Mouse (Mus musculus): Measurements from ENCODE around the gene A930018P22Rik. TPM values are rescaled to one million over a fixed set of nuclear protein-coding genes. Genes with fewer than 3 reads are reported as not detected.
A peak's percentile ranks its signal among the peaks of the same experiment; 100 is the strongest.

A930018P22Rik gene
- total and polyA plus RNA-seq, 3 experiments: not detected

DNA sequence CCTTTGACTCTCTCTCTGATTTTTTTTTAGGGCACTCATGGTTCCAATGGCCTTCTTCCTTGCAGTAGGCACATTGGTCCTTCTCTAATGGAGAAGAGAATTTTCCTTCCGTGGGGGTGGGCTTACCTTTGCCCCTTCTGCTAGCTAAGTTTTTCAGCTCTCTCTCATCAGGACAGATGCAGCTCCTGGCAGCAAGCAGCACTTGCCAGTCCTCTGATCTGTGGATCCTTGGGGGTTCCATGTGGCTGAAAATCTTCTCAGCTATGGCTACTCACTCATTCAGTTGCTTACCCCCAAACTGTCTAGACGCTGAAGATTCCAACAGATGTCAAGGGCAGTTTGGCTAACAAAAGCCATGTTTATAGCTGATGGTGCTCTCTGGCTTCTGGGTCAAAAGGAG, 29.3 kb upstream of the A930018P22Rik start:
- in situ Hi-C loops (cut with MboI; ENCODE audit: low pct_ligation_motif_present, low pct_unique_long_range_greater_than_20kb, low sequenced_read_pairs): no loop called here
- Histone ChIP-seq H3K27ac (ENCODE audit: insufficient read depth, low read depth) (no peak overlapping the region), H3K9me3 (replicated peaks; ENCODE audit: low read length) (no peaks in the 10 kb centered on the region), H3K27me3 (replicated peaks) (peaks cover 14% of the 10 kb centered on the region), H3K4me3 (replicated peaks in 1 of 3; ENCODE audit: low read depth in 2 of 3, low read length in 2 of 3, poor library complexity in 1 of 3) (no peak overlapping the region), H3K79me2 (replicated peaks; ENCODE audit: control insufficient read depth, extremely low read depth, insufficient read depth, poor library complexity, severe bottlenecking) (no peaks in the 10 kb centered on the region), H3K4me2 (ENCODE audit: insufficient read depth, low read depth, poor library complexity, severe bottlenecking) (no peak overlapping the region), H3K36me3 (replicated peaks in 1 of 2; ENCODE audit: control insufficient read depth in 1 of 2, insufficient read depth in 1 of 2, low read length in 1 of 2) (no peaks in the 10 kb centered on the region), H3K9ac (ENCODE audit: insufficient read depth, low read depth) (no peak overlapping the region), H3K4me1 (ENCODE audit: control insufficient read depth in 1 of 2, insufficient read depth in 2 of 2) (peaks cover 0 to 12% of the 10 kb centered on the region in 2 experiments; a peak in 2 of 4 replicates)
- no peak for DNase-seq (ENCODE audit: extremely low read depth)
- dilution Hi-C loops (cut with MboI; ENCODE audit: extremely low pct_ligation_motif_present, extremely low pct_unique_long_range_greater_than_20kb, low sequenced_read_pairs): no loop called here
- TF ChIP-seq SIN3A (IDR thresholded peaks at IDR 0.05; ENCODE audit: low read length): no peak
- TF ChIP-seq MAX (IDR thresholded peaks at IDR 0.05; ENCODE audit: low read length): no peak
- TF ChIP-seq ZMIZ1 (IDR thresholded peaks at IDR 0.05; ENCODE audit: low read depth, low read length): no peak
- no peak for TF ChIP-seq TCF12 (IDR thresholded peaks at IDR 0.05; ENCODE audit: low read depth, low read length)
- no peak for TF ChIP-seq ELF1 (IDR thresholded peaks at IDR 0.05; ENCODE audit: low read depth, low read length)
- no peak for TF ChIP-seq IRF4 (IDR thresholded peaks at IDR 0.05; ENCODE audit: low read depth, low read length)
- no peak for TF ChIP-seq ETS1 (conservative IDR thresholded peaks at IDR 0.05; ENCODE audit: low read depth, low read length)
- no peak for TF ChIP-seq BHLHE40 (IDR thresholded peaks at IDR 0.05; ENCODE audit: low read depth, low read length)
- TF ChIP-seq JUN (IDR thresholded peaks at IDR 0.05; ENCODE audit: insufficient read depth, low read depth, low read length): no peak
- no peak for TF ChIP-seq POLR2A (IDR thresholded peaks at IDR 0.05; ENCODE audit: low read depth, low read length)
- no peak for TF ChIP-seq MYC (IDR thresholded peaks at IDR 0.05; ENCODE audit: low read depth, low read length)
- no peak for TF ChIP-seq EP300 (IDR thresholded peaks at IDR 0.05; ENCODE audit: low read length)
- TF ChIP-seq CHD2 (IDR thresholded peaks at IDR 0.05; ENCODE audit: low read length): no peak

DNA sequence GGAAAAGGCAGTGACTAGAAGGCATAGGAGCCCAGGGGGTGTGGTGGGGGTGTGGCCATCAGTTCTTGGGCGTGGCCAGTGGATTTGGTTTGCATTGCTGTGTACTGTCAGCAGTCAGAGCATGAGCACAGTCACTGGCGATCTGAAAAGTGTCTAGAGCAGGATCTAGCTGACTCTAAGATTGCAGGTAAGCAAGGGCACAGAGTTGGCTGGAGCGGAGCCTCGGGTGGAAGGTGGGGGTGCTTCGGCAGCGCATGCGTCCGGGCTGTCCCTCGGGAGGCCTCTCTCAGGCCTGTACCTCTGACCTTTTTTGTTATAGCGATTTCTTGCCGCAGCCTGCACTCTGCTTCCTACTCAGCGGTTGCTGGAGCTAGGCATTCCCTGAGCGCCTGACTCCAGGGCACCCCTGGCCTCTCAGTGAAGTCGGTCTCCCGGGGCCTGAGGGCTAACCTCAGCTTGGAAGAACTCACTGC, 26.8 kb upstream of the A930018P22Rik start, which contains the start of gene Cd59a:
Gene Cd59a (plus strand): TSS at position 61 of the 473 bp plus-strand sequence.
- no peaks in the 10 kb centered on the region for H3K36me3 ChIP-seq (replicated peaks in 1 of 2; ENCODE audit: control insufficient read depth in 1 of 2, insufficient read depth in 1 of 2, low read length in 1 of 2)
- DNase-seq (ENCODE audit: extremely low read depth): peak; percentile 90
- in situ Hi-C loops (cut with MboI; ENCODE audit: low pct_ligation_motif_present, low pct_unique_long_range_greater_than_20kb, low sequenced_read_pairs) (no loop called here), dilution Hi-C loops (cut with MboI; ENCODE audit: extremely low pct_ligation_motif_present, extremely low pct_unique_long_range_greater_than_20kb, low sequenced_read_pairs) (no loop called here)
- H3K27ac ChIP-seq (ENCODE audit: insufficient read depth, low read depth): 0 out of 2 replicates have a peak within 1 kb of the TSS, but pooled peaks have one; percentile 1
- H3K4me1 ChIP-seq (ENCODE audit: control insufficient read depth in 1 of 2, insufficient read depth in 2 of 2): peaks cover 0 to 9% of the 10 kb centered on the region in 2 experiments; a peak in 2 of 4 replicates
- peak within 1 kb of the TSS; percentile 63 to 71 (median 69) for H3K4me3 ChIP-seq (replicated peaks in 1 of 3; ENCODE audit: low read depth in 2 of 3, low read length in 2 of 3, poor library complexity in 1 of 3)
- H3K9ac ChIP-seq (ENCODE audit: insufficient read depth, low read depth): peak within 1 kb of the TSS; percentile 57
- peak; percentile 63 for TF ChIP-seq MXI1 (IDR thresholded peaks at IDR 0.05; ENCODE audit: low read depth, low read length)
- TF ChIP-seq UBTF (IDR thresholded peaks at IDR 0.05; ENCODE audit: low read depth, low read length): no peak
- TF ChIP-seq POLR2A (IDR thresholded peaks at IDR 0.05; ENCODE audit: low read depth, low read length): peak; percentile 61
- TF ChIP-seq BHLHE40 (IDR thresholded peaks at IDR 0.05; ENCODE audit: low read depth, low read length): no peak
- peak; percentile 19; the same call in 1 of the 2 replicates for TF ChIP-seq TCF12 (IDR thresholded peaks at IDR 0.05; ENCODE audit: low read depth, low read length)
- TF ChIP-seq ELF1 (IDR thresholded peaks at IDR 0.05; ENCODE audit: low read depth, low read length): 0 out of 2 replicates have a peak, but pooled peaks have one; percentile 16
- no peak; the same call in 1 of the 2 replicates for TF ChIP-seq SIN3A (IDR thresholded peaks at IDR 0.05; ENCODE audit: low read length)
- peak; percentile 19; the same call in 1 of the 2 replicates for TF ChIP-seq HCFC1 (IDR thresholded peaks at IDR 0.05; ENCODE audit: low read depth, low read length)
- TF ChIP-seq NRF1 (IDR thresholded peaks at IDR 0.05; ENCODE audit: low read depth, low read length): peak; percentile 87
- no peaks in the 10 kb centered on the region for H3K9me3 ChIP-seq (replicated peaks; ENCODE audit: low read length)
- peaks cover 14% of the 10 kb centered on the region for H3K27me3 ChIP-seq (replicated peaks)
- H3K79me2 ChIP-seq (replicated peaks; ENCODE audit: control insufficient read depth, extremely low read depth, insufficient read depth, poor library complexity, severe bottlenecking): no peaks in the 10 kb centered on the region
- peak within 1 kb of the TSS; percentile 60 for H3K4me2 ChIP-seq (ENCODE audit: insufficient read depth, low read depth, poor library complexity, severe bottlenecking)
